Mouse (Mus musculus) ES-E14 (cell line): ENCODE measurements around the gene Stk10.

ENCODE experiments used
- HCFC1 ChIP-seq: IDR thresholded peaks from 2 replicates; pipeline ENCODE4 v1.6.1; 2012; ENCODE audit warnings: low read length, inconsistent platforms, borderline replicate concordance; ENCODE audit not compliant: insufficient read depth
- ZC3H11A ChIP-seq: IDR thresholded peaks from 2 replicates; pipeline ENCODE4 v1.6.1; 2012; ENCODE audit warnings: low read depth, mild to moderate bottlenecking, inconsistent platforms, low read length, borderline replicate concordance
- ZNF384 ChIP-seq: IDR thresholded peaks from 2 replicates; pipeline ENCODE4 v1.6.1; 2012; ENCODE audit warnings: low read depth, low read length, inconsistent platforms

DNA sequence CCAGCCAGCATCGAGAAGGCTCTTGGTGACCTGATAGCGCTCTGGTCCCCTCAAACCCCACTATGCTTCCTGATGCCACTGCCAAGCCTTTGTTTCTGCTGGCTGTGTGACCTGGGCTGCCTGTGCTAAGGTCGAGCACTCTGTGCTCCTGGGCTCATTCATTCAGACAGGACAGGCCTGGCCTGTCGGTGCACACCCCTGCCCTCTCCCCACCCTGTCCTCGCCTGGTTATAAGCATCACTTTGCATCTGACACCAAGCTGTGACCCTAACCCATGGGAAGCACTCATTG, 43.6 kb downstream of the Stk10 start:
- TF ChIP-seq ZNF384 (no peak), ZC3H11A (no peak), HCFC1 (no peak)
